Mouse (Mus musculus) kidney, embryonic 14.5 days (tissue): ENCODE measurements at regions not wholly inside any gene's neighbourhood (a gene's known extent, or its start where the extent isn't known, plus 50 kb on each side); places are given as distances from the start of the nearest gene placed in this dataset.

Experiments
- ATAC-seq: fragments of 200-750 bp; cut with Nextera tagmentation; 2 replicates; pipeline ENCODE4 v1.8.0; 2017; ENCODE audit warnings: moderate number of reproducible peaks, mild to moderate bottlenecking, moderate TSS enrichment, moderate library complexity; ENCODE audit not compliant: low FRiP score, low TSS enrichment
- H3K27ac ChIP-seq: fragments of 300-500 bp; sonication (generic); 2 replicates; pipeline ENCODE4 v1.5.1; 2014; ENCODE audit warnings: low read depth, mild to moderate bottlenecking, low read length, moderate library complexity, mixed read lengths
- H3K27me3 ChIP-seq: fragments of 300-500 bp; sonication (generic); 2 replicates; pipeline ENCODE4 v1.6.1; 2014; ENCODE audit warnings: mild to moderate bottlenecking, low read length; ENCODE audit not compliant: control insufficient read depth, insufficient read depth
- H3K36me3 ChIP-seq: fragments of 300-500 bp; sonication (generic); 2 replicates; pipeline ENCODE4 v1.6.1; 2014; ENCODE audit warnings: low read length, mixed read lengths; ENCODE audit not compliant: control insufficient read depth, insufficient read depth
- H3K4me1 ChIP-seq: fragments of 300-500 bp; sonication (generic); 2 replicates; pipeline ENCODE4 v1.6.1; 2014; ENCODE audit warnings: low read length, mixed read lengths; ENCODE audit not compliant: control insufficient read depth, insufficient read depth
- H3K4me2 ChIP-seq: fragments of 300-500 bp; sonication (generic); replicated peaks from 2 replicates; pipeline ENCODE4 v1.6.1; 2014; ENCODE audit warnings: low read depth, mild to moderate bottlenecking, low read length
- H3K4me3 ChIP-seq: fragments of 300-500 bp; sonication (generic); 2 replicates; pipeline ENCODE4 v1.5.1; 2014; ENCODE audit warnings: mild to moderate bottlenecking, low read length
- H3K9ac ChIP-seq: fragments of 300-500 bp; sonication (generic); 2 replicates; pipeline ENCODE4 v1.6.1; 2014; ENCODE audit warnings: low read depth, mild to moderate bottlenecking, low read length, moderate library complexity
- H3K9me3 ChIP-seq: fragments of 300-500 bp; sonication (generic); 2 replicates; pipeline ENCODE4 v1.6.1; 2016; ENCODE audit warnings: low read length; ENCODE audit not compliant: control insufficient read depth
- WGBS: fragments of 180-500 bp; shearing (Covaris S2); extraction: QIAGEN DNeasy Blood & Tissue Kit; methylation state at CpG from one replicate; pipeline ENCODE4 v1.1.7; 2014; 5-methylcytosine and 5-hydroxymethylcytosine counted together

DNA sequence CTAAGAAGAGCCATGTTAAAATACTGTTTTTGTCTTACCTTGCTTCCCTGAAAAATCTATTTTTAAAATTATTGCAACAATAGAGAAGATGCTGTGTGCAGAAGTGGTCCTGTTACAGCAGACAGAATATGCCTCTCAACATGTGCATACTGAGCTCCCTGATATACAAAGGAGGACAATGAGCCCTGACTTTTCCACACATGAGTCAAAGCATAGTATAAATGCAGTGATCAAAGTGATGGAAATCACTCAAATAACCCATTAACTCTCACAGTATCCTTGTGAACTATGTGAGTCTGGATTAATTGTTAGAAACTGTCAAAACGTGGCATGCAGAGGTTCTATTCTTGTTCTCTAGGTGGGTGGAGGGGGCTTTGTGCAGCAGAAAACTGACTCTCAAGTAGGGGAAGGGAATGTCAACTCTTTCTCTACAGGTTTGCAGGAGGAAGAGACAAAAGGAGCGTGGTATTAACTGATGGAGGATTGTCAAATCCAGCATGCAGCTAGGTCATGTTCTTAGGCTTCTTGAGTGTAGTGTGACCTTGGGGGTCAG, 337.5 kb upstream of the Rarb start:
- 74% methylated on average over 2 of the region's 2 CpGs for WGBS
- Histone ChIP-seq H3K4me2 (no peak overlapping the region), H3K4me3 (no peak overlapping the region), H3K27me3 (no peaks in the 10 kb centered on the region), H3K27ac (no peak overlapping the region), H3K9me3 (no peaks in the 10 kb centered on the region), H3K9ac (no peak overlapping the region), H3K36me3 (no peaks in the 10 kb centered on the region), H3K4me1 (no peaks in the 10 kb centered on the region)
- no peak for ATAC-seq

DNA sequence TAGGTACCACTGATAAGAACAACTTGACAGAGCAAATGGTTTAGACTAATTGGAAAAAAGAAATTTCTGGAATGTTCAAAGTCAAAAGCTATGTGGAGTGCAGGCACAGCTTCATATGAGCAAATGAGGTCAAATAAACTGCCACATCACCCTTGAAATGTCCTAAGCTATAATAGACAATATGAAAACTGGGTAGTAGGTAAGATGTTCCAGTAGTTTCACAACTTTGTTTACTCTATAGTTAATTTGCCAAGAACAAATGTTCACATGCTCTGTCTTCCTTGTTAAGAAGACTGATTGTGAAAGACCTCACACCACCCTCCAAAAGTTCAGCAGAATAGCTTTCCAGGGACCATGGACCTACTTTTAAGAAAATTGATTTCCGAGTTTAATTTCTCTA, 301.7 kb upstream of the Rarb start:
- Histone ChIP-seq H3K4me1 (no peaks in the 10 kb centered on the region), H3K9ac (no peak overlapping the region), H3K4me2 (no peak overlapping the region), H3K27ac (no peak overlapping the region), H3K4me3 (no peak overlapping the region), H3K9me3 (no peaks in the 10 kb centered on the region), H3K27me3 (no peaks in the 10 kb centered on the region), H3K36me3 (no peaks in the 10 kb centered on the region)
- ATAC-seq: no peak
- WGBS: 90% methylated on average over 1 of the region's 1 CpGs

DNA sequence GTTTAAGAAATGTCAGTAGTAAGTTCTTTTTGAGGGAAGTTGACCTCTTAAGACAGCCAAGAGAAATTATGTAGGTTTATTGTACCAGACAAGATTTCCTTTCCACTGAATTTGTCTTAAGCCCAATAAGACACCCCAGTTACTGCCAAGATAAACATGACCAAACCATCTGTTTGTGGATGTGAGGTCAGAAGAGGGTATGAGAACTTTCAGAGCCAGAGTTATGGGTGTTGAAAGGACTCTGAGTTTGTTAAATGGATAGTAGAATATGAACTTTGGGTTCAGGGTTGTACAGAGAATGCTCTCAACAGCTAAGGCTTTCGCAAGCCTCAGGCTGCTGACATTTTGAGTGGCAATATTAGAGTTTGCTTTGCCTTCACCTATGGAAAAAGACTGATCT, 287.7 kb upstream of the Rarb start:
- WGBS: 37% methylated on average over 1 of the region's 1 CpGs
- no peak overlapping the region for H3K4me2 ChIP-seq

DNA sequence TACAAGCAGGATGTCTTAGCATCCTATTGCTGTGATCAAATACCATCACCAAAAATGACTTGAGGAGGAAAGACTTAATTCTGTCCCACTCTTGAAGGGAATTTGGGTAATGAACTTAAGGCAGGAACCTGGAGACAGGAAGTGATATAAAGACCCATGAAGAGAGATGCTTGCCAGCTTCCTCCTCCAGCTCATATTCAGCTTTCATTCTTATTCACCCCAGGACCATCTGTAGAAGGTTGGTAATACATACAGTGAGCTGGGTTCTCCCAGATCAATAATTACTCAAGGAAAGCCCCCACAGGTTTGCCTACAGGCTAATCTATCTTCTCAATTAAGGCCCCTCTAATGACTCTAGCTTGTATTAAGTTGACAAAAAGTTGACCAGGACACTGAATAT, 283.5 kb upstream of the Rarb start:
- Histone ChIP-seq H3K9me3 (no peaks in the 10 kb centered on the region), H3K27ac (no peak overlapping the region), H3K36me3 (no peaks in the 10 kb centered on the region), H3K4me1 (no peaks in the 10 kb centered on the region), H3K27me3 (no peaks in the 10 kb centered on the region), H3K4me3 (no peak overlapping the region), H3K9ac (no peak overlapping the region), H3K4me2 (no peak overlapping the region)
- ATAC-seq: no peak

More for the DNA sequence above, 287.7 kb upstream of the Rarb start:
- ATAC-seq: no peak
- no peaks in the 10 kb centered on the region for H3K27me3 ChIP-seq
- no peak overlapping the region for H3K4me3 ChIP-seq
- no peak overlapping the region for H3K27ac ChIP-seq
- H3K9ac ChIP-seq: no peak overlapping the region
- H3K36me3 ChIP-seq: no peaks in the 10 kb centered on the region
- no peaks in the 10 kb centered on the region for H3K9me3 ChIP-seq
- no peaks in the 10 kb centered on the region for H3K4me1 ChIP-seq

DNA sequence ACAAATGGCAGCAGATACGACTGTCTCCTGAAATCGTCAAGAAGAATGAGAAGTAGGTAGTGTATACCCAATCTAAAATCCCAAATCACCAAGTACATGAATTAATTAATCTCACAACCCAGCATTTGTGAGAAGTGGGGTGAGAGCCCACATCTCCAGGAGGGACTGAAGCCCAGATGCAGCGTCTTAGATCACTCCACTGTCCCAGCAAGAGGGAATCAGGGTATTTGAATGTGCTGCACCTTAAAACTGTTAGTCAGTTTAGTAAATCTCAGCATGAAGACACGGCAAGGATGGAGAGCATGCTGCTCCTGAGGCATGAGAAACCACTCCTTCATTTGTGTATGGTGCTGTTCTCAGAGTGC, 271.6 kb upstream of the Rarb start:
- Histone ChIP-seq H3K4me1 (no peaks in the 10 kb centered on the region), H3K9me3 (no peaks in the 10 kb centered on the region), H3K4me2 (no peak overlapping the region), H3K4me3 (no peak overlapping the region), H3K36me3 (no peaks in the 10 kb centered on the region), H3K9ac (no peak overlapping the region), H3K27me3 (no peaks in the 10 kb centered on the region), H3K27ac (no peak overlapping the region)
- 69% methylated on average over 4 of the region's 4 CpGs for WGBS
- ATAC-seq: no peak

DNA sequence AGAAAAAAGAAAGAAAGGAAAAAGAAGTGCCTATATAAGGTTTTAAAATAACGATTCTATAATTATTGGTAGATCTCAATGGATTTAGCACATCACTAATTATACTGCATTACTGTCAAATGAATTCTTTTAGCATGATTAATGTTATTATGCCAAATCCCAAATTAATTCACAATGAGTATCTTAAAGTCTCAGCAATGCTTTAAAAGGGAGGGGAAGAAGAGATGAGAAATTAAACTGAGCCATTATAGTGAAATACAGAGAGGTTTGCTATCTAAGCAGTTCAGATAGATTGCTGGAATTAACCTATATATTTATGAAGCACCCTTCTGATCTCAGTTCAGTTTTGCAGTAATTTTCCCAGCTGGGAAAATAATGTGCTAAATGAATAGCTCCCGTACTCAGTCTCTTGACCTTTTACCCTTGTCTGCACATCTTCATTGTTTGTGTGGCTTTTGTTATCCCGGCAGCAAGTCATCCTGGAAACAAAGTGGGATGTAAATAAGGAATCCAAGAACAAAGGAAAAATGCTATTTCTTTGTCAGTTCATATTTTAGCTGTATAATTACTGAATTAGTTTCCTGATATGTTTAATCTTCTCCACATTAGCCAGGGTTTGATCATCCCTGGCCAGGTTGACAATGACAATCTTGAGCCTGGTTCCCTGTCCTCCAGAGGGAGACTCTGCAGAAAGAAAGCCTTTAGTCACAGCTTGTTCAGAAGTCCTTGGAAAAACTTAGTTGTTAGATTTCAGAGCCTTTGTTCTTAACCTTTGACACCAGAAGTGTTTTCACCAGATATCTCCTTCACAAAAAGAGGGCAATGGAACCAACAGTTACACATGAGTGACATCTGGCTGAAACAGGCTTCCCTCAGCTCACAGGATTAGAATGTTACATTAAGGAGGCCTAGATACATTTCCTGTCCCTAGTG, 270.9 kb upstream of the Rarb start:
- Histone ChIP-seq H3K36me3 (no peaks in the 10 kb centered on the region), H3K4me3 (no peak overlapping the region), H3K4me1 (no peaks in the 10 kb centered on the region), H3K27me3 (no peaks in the 10 kb centered on the region), H3K9me3 (no peaks in the 10 kb centered on the region), H3K9ac (no peak overlapping the region), H3K4me2 (no peak overlapping the region), H3K27ac (no peak overlapping the region)
- 48% methylated on average over 3 of the region's 3 CpGs for WGBS
- ATAC-seq: no peak

DNA sequence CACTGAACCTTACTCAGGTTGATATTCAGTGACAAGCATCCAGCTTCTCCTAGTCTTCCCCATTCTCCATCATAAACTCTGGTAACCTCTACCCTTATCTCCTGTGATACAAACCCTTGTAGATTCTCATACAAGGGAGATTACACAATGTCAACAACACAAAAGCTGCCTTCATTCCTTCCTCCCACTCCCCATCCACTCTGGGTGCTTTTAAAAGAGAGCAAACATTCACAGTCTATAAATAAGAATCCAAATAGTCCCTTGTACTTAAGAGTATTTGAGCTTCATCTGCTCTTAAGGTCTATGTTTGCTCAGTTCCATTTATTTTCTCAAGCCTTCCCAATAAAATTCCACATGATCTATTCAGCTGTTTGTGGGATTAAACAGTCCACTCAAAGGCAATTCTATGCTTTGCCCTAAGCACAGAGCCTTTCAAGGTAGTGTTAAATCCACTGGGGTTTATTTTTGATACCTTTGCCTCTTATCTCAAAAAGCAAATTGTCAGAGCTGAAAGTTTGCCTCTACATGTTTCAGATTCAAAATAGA, 270.2 kb upstream of the Rarb start:
- Histone ChIP-seq H3K9me3 (no peaks in the 10 kb centered on the region), H3K36me3 (no peaks in the 10 kb centered on the region), H3K4me2 (no peak overlapping the region), H3K27me3 (no peaks in the 10 kb centered on the region), H3K9ac (no peak overlapping the region), H3K4me1 (no peaks in the 10 kb centered on the region), H3K27ac (no peak overlapping the region), H3K4me3 (no peak overlapping the region)
- no peak for ATAC-seq

DNA sequence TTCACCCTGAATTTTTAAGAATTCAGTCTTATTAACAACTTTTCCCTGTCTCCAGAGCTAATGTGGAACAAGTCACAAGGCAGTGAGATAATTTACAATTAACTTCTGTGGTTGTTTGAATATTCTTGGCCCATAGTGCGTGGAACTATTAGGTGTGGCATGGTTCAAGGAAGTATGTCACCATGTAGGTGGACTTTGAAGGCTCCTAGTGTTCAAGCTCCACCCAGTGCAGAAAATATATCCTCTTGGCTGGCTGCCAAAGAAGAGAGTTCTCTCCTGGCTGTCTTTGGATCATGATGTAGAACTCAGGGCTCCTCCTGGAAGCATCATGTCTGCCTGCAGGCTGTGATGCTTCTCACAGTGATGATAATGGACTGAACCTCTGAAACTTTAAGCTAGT, 268.9 kb upstream of the Rarb start:
- WGBS: 70% methylated on average over 1 of the region's 1 CpGs
- Histone ChIP-seq H3K4me1 (no peaks in the 10 kb centered on the region), H3K9ac (no peak overlapping the region), H3K4me3 (no peak overlapping the region), H3K4me2 (no peak overlapping the region), H3K9me3 (no peaks in the 10 kb centered on the region), H3K27ac (no peak overlapping the region), H3K27me3 (no peaks in the 10 kb centered on the region), H3K36me3 (no peaks in the 10 kb centered on the region)
- ATAC-seq: no peak

DNA sequence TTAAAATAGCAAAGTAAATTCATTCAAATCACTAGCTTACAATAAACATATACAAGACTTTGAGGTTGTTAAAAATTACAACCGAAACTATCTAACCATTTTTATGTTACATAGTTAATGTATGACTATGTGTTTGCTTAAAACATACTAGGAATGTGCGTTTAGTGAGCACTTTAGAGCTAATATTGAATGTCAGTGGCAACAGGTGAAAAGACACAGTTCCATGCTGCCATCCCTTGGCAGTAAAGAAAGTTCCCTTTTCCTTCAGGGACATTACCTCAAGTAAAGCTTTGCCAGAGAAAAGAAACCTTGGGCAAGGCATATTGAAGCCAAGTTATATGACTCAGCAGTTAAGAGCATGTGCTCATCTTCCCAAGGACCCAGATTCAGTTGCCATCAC, 265.0 kb upstream of the Rarb start:
- Histone ChIP-seq H3K36me3 (no peaks in the 10 kb centered on the region), H3K4me3 (no peak overlapping the region), H3K27me3 (no peaks in the 10 kb centered on the region), H3K9ac (no peak overlapping the region), H3K4me2 (no peak overlapping the region), H3K4me1 (no peaks in the 10 kb centered on the region), H3K9me3 (no peaks in the 10 kb centered on the region), H3K27ac (no peak overlapping the region)
- no peak for ATAC-seq
- whole genome bisulfite sequencing: 76% methylated on average over 2 of the region's 2 CpGs
